Mouse (Mus musculus) liver, embryonic 14.5 days (tissue): ENCODE results near the gene Agap1.

ENCODE experiments used
- CTCF ChIP-seq: IDR thresholded peaks from 2 replicates; pipeline ENCODE4 v1.5.1; 2016; ENCODE audit warnings: antibody characterized with exemption, low read depth, control low read depth
- EP300 ChIP-seq: IDR thresholded peaks from 2 replicates; pipeline ENCODE4 v1.6.1; 2016; ENCODE audit warnings: antibody characterized with exemption, low read depth

- no peak for TF ChIP-seq CTCF
- no peak for TF ChIP-seq EP300
Observed at GRCm38 (mm10) chr1:89486891-89487290, 32.3 kb downstream of the Agap1 start.
